6 mouse cellular contexts compared by ENCODE assay signal in genomic region chr3:135479090-135479489, GRCm38 (mm10). TPM values are rescaled to one million over a fixed set of nuclear protein-coding genes. Genes with fewer than 3 reads are reported as not detected.
DNase-seq lines count a peak whose midpoint lies in the region; ATAC-seq and TF ChIP-seq lines count a peak whose summit lies in the region.
"Not testable (repeated sequence)": the region's sequence is repeated elsewhere in the genome, so short reads cannot be mapped to it uniquely, and the experiment has no call there.

No protein-coding gene starts in this region.

- not testable (repeated sequence) for H3K79me2 ChIP-seq in CH12.LX (replicated peaks; ENCODE audit: control insufficient read depth, extremely low read depth, insufficient read depth, poor library complexity, severe bottlenecking)

- in situ Hi-C loops in CH12.LX (cut with MboI; ENCODE audit: low pct_ligation_motif_present, low pct_unique_long_range_greater_than_20kb, low sequenced_read_pairs); ES-E14 (cut with MboI; ENCODE audit: low sequenced_read_pairs in 2 of 2, unreplicated experiment in 2 of 2); Patski (cut with MboI; ENCODE audit: low pct_unique_long_range_greater_than_20kb): not testable (repeated sequence)

- not testable (repeated sequence) for H3K9ac ChIP-seq in CH12.LX (ENCODE audit: insufficient read depth, low read depth); ES-E14 (ENCODE audit: insufficient read depth, low read depth, low read length, poor library complexity, severe bottlenecking)

- CTCF ChIA-PET in Patski (lab: Charles Lee) = interaction anchor here (1.1 kb wide), 1 partner anchor 15 kb away, joined by 4 read pairs; no protein-coding TSS in a partner anchor

- DNase-seq in 3T3-L1 (ENCODE audit: low read depth, low spot score) (peak; percentile 51), NIH3T3 (ENCODE audit: low read depth) (peak; percentile 50)
- DNase-seq in CH12.LX (ENCODE audit: extremely low read depth); ES-E14 (ENCODE audit: low read depth, low spot score); G1E (ENCODE audit: low spot score); Patski (ENCODE audit: low read depth, low spot score): not testable (repeated sequence)

- not testable (repeated sequence) for TF ChIP-seq EP300 in CH12.LX (IDR thresholded peaks at IDR 0.05; ENCODE audit: low read length)

- peaks cover 0 to 39% of the 10 kb centered on the region in 2 experiments for H3K36me3 ChIP-seq in CH12.LX (replicated peaks in 1 of 2; ENCODE audit: control insufficient read depth in 1 of 2, insufficient read depth in 1 of 2, low read length in 1 of 2)
- H3K36me3 ChIP-seq in ES-E14 (ENCODE audit: control insufficient read depth, insufficient read depth, low read length, poor library complexity, severe bottlenecking); G1E (replicated peaks): not testable (repeated sequence)

- not testable (repeated sequence) for H3K4me3 ChIP-seq in CH12.LX (replicated peaks in 1 of 3; ENCODE audit: low read depth in 2 of 3, low read length in 2 of 3, poor library complexity in 1 of 3); ES-E14 (ENCODE audit: insufficient read depth in 1 of 2, low read depth in 1 of 2, low read length in 2 of 2, poor library complexity in 1 of 2, severe bottlenecking in 1 of 2); G1E (ENCODE audit: low read depth, low read length)

- H3K4me2 ChIP-seq in CH12.LX (ENCODE audit: insufficient read depth, low read depth, poor library complexity, severe bottlenecking) = not testable (repeated sequence)

- TF ChIP-seq POLR2A in CH12.LX (IDR thresholded peaks at IDR 0.05; ENCODE audit: low read depth, low read length) = not testable (repeated sequence)

- not testable (repeated sequence) for TF ChIP-seq CTCF in CH12.LX (conservative IDR thresholded peaks at IDR 0.05 in 1 of 2, IDR thresholded peaks at IDR 0.05 in 1 of 2; ENCODE audit: low read depth in 2 of 2, low read length in 2 of 2); G1E (IDR thresholded peaks at IDR 0.05; ENCODE audit: low read depth, low read length); Patski (IDR thresholded peaks at IDR 0.05)

- POLR2A ChIA-PET in Patski (lab: Charles Lee) = not testable (repeated sequence)

- TF ChIP-seq RAD21 in CH12.LX (IDR thresholded peaks at IDR 0.05; ENCODE audit: low read depth, low read length) = not testable (repeated sequence)

- H3K9me3 ChIP-seq in CH12.LX (replicated peaks; ENCODE audit: low read length); ES-E14 (ENCODE audit: control insufficient read depth, insufficient read depth, low read depth, low read length); G1E (replicated peaks): not testable (repeated sequence)

- H3K4me1 ChIP-seq in CH12.LX (ENCODE audit: control insufficient read depth in 1 of 2, insufficient read depth in 2 of 2) (peaks cover 2 to 11% of the 10 kb centered on the region in 2 experiments; a peak in 3 of 4 replicates), G1E (ENCODE audit: insufficient read depth, low read depth, low read length) (peaks cover 12% of the 10 kb centered on the region; the same call in 1 of the 2 replicates)
- not testable (repeated sequence) for H3K4me1 ChIP-seq in ES-E14 (ENCODE audit: control insufficient read depth in 2 of 2, insufficient read depth in 2 of 2, low read length in 2 of 2, poor library complexity in 1 of 2)

- dilution Hi-C loops in CH12.LX (cut with MboI; ENCODE audit: extremely low pct_ligation_motif_present, extremely low pct_unique_long_range_greater_than_20kb, low sequenced_read_pairs) = not testable (repeated sequence)

- H3K27ac ChIP-seq in CH12.LX (ENCODE audit: insufficient read depth, low read depth); ES-E14 (ENCODE audit: insufficient read depth, low read depth, low read length, poor library complexity, severe bottlenecking): not testable (repeated sequence)

- H3K27me3 ChIP-seq in CH12.LX (replicated peaks); Patski: not testable (repeated sequence)
- H3K27me3 ChIP-seq in G1E (ENCODE audit: insufficient read depth, low read length) = peaks cover 16% of the 10 kb centered on the region

- peak; percentile 22; the same call in 1 of the 2 replicates for ATAC-seq in G1E (ENCODE audit: extremely low read depth, insufficient number of reproducible peaks, low FRiP score, poor library complexity, severe bottlenecking)
- ATAC-seq in Patski = peak; percentile 65

TF ChIP-seq in CH12.LX, 34 proteins besides CTCF, POLR2A, EP300 and RAD21:
- TF ChIP-seq ZNF384 (IDR thresholded peaks at IDR 0.05; ENCODE audit: low read depth, low read length) (peak; percentile 68), MAFK (IDR thresholded peaks at IDR 0.05; ENCODE audit: insufficient replicate concordance, low read length) (peak; percentile 58)
TF ChIP-seq in CH12.LX: peak in this region for 2; not testable (repeated sequence) for 32.

TF ChIP-seq in ES-E14, 5 proteins besides CTCF, POLR2A, EP300 and RAD21:
- peak; percentile 59; the same call in 1 of the 2 replicates for TF ChIP-seq MAFK (IDR thresholded peaks at IDR 0.05; ENCODE audit: insufficient read depth, low read depth, low read length)
- peak; percentile 56 for TF ChIP-seq ZNF384 (IDR thresholded peaks at IDR 0.05; ENCODE audit: low read depth, low read length)

RNA-seq across cellular contexts. Expression of gene Manba, which starts 6.3 kb away (rescaled TPM):
- total RNA-seq in CH12.LX (2012; rRNA removed) (32.3 and 35.2 TPM in 2 replicates), CH12.LX (2014; rRNA removed) (30.9 and 36.4 TPM in 2 replicates), ES-E14 (2012; rRNA removed) (75.2 and 83.9 TPM in 2 replicates), G1E (2014; fragmentation: Nextera tagmentation) (19.6 and 30.3 TPM in 2 replicates), G1E (2017) (19.0 and 23.7 TPM in 2 replicates)
- polyA plus RNA-seq in CH12.LX (2012; ENCODE audit: insufficient read length, low read depth) (29.8 and 31.5 TPM in 2 replicates), G1E (2012) (2.0 and 2.9 TPM in 2 replicates), Patski (2021) (177 TPM)

RNA-seq across cellular contexts. Expression of gene Ube2d3, which starts 41.1 kb away (rescaled TPM):
- total RNA-seq in CH12.LX (2012; rRNA removed) (590 and 839 TPM in 2 replicates), CH12.LX (2014; rRNA removed) (1,791 and 1,803 TPM in 2 replicates), ES-E14 (2012; rRNA removed) (298 and 321 TPM in 2 replicates), G1E (2014; fragmentation: Nextera tagmentation) (1,026 and 1,239 TPM in 2 replicates), G1E (2017) (547 and 623 TPM in 2 replicates)
- polyA plus RNA-seq in CH12.LX (2012; ENCODE audit: insufficient read length, low read depth) (1,178 and 1,222 TPM in 2 replicates), G1E (2012) (416 and 446 TPM in 2 replicates), Patski (2021) (431 TPM)

RNA-seq across cellular contexts. Expression of gene Cisd2, which starts 55.4 kb away (rescaled TPM):
- 36.4 and 39.4 TPM in 2 replicates for total RNA-seq in CH12.LX (2012; rRNA removed)
- 62.0 and 70.8 TPM in 2 replicates for total RNA-seq in CH12.LX (2014; rRNA removed)
- polyA plus RNA-seq in CH12.LX (2012; ENCODE audit: insufficient read length, low read depth) = 58.2 and 65.5 TPM in 2 replicates
- total RNA-seq in ES-E14 (2012; rRNA removed) = 17.4 and 21.6 TPM in 2 replicates
- 42.9 and 43.1 TPM in 2 replicates for total RNA-seq in G1E (2014; fragmentation: Nextera tagmentation)
- 34.0 and 35.7 TPM in 2 replicates for total RNA-seq in G1E (2017)
- 16.9 and 18.3 TPM in 2 replicates for polyA plus RNA-seq in G1E (2012)
- 37.6 TPM for polyA plus RNA-seq in Patski (2021)
